Mouse (Mus musculus) cerebellum, adult 8-10 months (tissue): ENCODE measurements around the gene Frg2f1.
"Not testable (repeated sequence)": the region's sequence is repeated elsewhere in the genome, so short reads cannot be mapped to it uniquely, and the experiment has no call there.

Experiments used
- DNase-seq: peaks from one replicate; pipeline ENCODE4 v3.0.0; 2022

Gene Frg2f1

GRCm38 (mm10) chr4:119539031-119539824 is at the start of gene Frg2f1:
Gene Frg2f1, minus strand, starts transcription at chr4:119539529.
- DNase-seq: peak; percentile 94

GRCm38 (mm10) chr4:119588037-119588436 is 48.7 kb upstream of the Frg2f1 start:
- no peak for DNase-seq

- no peak for DNase-seq
Observed at GRCm38 (mm10) chr4:119575459-119575858, 36.1 kb upstream of the Frg2f1 start.

- DNase-seq: no peak
Observed at GRCm38 (mm10) chr4:119574504-119574903, 35.2 kb upstream of the Frg2f1 start.

- DNase-seq: no peak
Observed at GRCm38 (mm10) chr4:119572682-119573081, 33.4 kb upstream of the Frg2f1 start.

GRCm38 (mm10) chr4:119566322-119566835 is 27.1 kb upstream of the Frg2f1 start:
- DNase-seq: peak; percentile 11

GRCm38 (mm10) chr4:119563136-119563535 is 23.8 kb upstream of the Frg2f1 start:
- peak; percentile 23 for DNase-seq

GRCm38 (mm10) chr4:119555466-119555865 is 16.1 kb upstream of the Frg2f1 start:
- DNase-seq: no peak

- no peak for DNase-seq
Observed at GRCm38 (mm10) chr4:119550864-119551263, 11.5 kb upstream of the Frg2f1 start.

- DNase-seq: no peak
Observed at GRCm38 (mm10) chr4:119540533-119540890, 1.2 kb upstream of the Frg2f1 start.

GRCm38 (mm10) chr4:119539836-119540532 is 655 bp upstream of the Frg2f1 start:
- peak; percentile 50 for DNase-seq

- DNase-seq: no peak
Observed at GRCm38 (mm10) chr4:119537436-119537835, 1.9 kb downstream of the Frg2f1 start.

GRCm38 (mm10) chr4:119536615-119537014 is 2.7 kb downstream of the Frg2f1 start, which contains the start of gene Foxj3:
Gene Foxj3, plus strand, starts transcription at chr4:119537004.
- not testable (repeated sequence) for DNase-seq

GRCm38 (mm10) chr4:119535103-119535502 is 4.2 kb downstream of the Frg2f1 start:
- DNase-seq: no peak

GRCm38 (mm10) chr4:119531813-119532212 is 7.5 kb downstream of the Frg2f1 start:
- peak; percentile 36 for DNase-seq

GRCm38 (mm10) chr4:119526329-119526845 is 12.9 kb downstream of the Frg2f1 start:
- DNase-seq: no peak

GRCm38 (mm10) chr4:119524466-119524865 is 14.9 kb downstream of the Frg2f1 start:
- no peak for DNase-seq

GRCm38 (mm10) chr4:119524010-119524409 is 15.3 kb downstream of the Frg2f1 start:
- no peak for DNase-seq

- no peak for DNase-seq
Observed at GRCm38 (mm10) chr4:119523575-119523974, 15.8 kb downstream of the Frg2f1 start.

GRCm38 (mm10) chr4:119512731-119513141 is 26.6 kb downstream of the Frg2f1 start:
- no peak for DNase-seq

GRCm38 (mm10) chr4:119511591-119511990 is 27.7 kb downstream of the Frg2f1 start:
- no peak for DNase-seq

GRCm38 (mm10) chr4:119498319-119498848 is 40.9 kb downstream of the Frg2f1 start:
- DNase-seq: no peak

GRCm38 (mm10) chr4:119492933-119493327 is 46.4 kb downstream of the Frg2f1 start:
- no peak for DNase-seq
